Mouse (Mus musculus) CH12.LX (cell line): ENCODE data around the gene Oprd1. TPM values are rescaled to one million over a fixed set of nuclear protein-coding genes. Genes with fewer than 3 reads are reported as not detected.

Experiments used
- DNase-seq: peaks from one replicate; pipeline ENCODE4 v3.0.0-alpha.2; 2013; ENCODE audit errors: extremely low read depth
- H3K27ac ChIP-seq: 2 replicates; pipeline ENCODE4 v1.5.1; 2012; ENCODE audit warnings: low read depth, mild to moderate bottlenecking, control low read depth, moderate library complexity; ENCODE audit not compliant: insufficient read depth
- H3K27me3 ChIP-seq: replicated peaks from 2 replicates; pipeline ENCODE3; 2012; ENCODE audit warnings: inconsistent platforms
- H3K36me3 ChIP-seq, 2 experiments: replicated peaks in 1 of 2; 2 replicates each; pipeline versions ENCODE3 to v1.6.1; 2012; ENCODE audit warnings: inconsistent platforms in 1 of 2, low read length in 1 of 2, mild to moderate bottlenecking in 1 of 2, mixed read lengths in 1 of 2, moderate library complexity in 1 of 2; ENCODE audit not compliant: control insufficient read depth in 1 of 2, insufficient read depth in 1 of 2
- H3K4me1 ChIP-seq, 2 experiments: 2 replicates each; pipeline ENCODE4 v1.6.1; 2012; ENCODE audit warnings: inconsistent platforms in 1 of 2, moderate library complexity in 1 of 2; ENCODE audit not compliant: insufficient read depth in 2 of 2, control insufficient read depth in 1 of 2
- H3K4me2 ChIP-seq: 2 replicates; pipeline ENCODE4 v1.6.1; 2012; ENCODE audit warnings: low read depth, mild to moderate bottlenecking, control low read depth; ENCODE audit not compliant: poor library complexity, insufficient read depth, severe bottlenecking
- H3K4me3 ChIP-seq, 3 experiments: fragments of 150-350 bp in 1 of 3; sonication (generic) in 1 of 3; replicated peaks in 1 of 3; 2 replicates each; pipeline versions ENCODE3 to v1.5.1; 2011 to 2012; ENCODE audit warnings: low read depth in 2 of 3, low read length in 2 of 3, mild to moderate bottlenecking in 2 of 3, moderate library complexity in 2 of 3, control low read depth in 1 of 3, improper control_type of control experiment in 1 of 3, inconsistent platforms in 1 of 3, mixed read lengths in 1 of 3; ENCODE audit not compliant: poor library complexity in 1 of 3
- H3K79me2 ChIP-seq: replicated peaks from 2 replicates; pipeline ENCODE4 v1.6.1; 2012; ENCODE audit warnings: mild to moderate bottlenecking, moderate library complexity; ENCODE audit not compliant: control insufficient read depth, poor library complexity, insufficient read depth, severe bottlenecking; ENCODE audit errors: extremely low read depth
- H3K9ac ChIP-seq: 2 replicates; pipeline ENCODE4 v1.6.1; 2012; ENCODE audit warnings: low read depth, mild to moderate bottlenecking, control low read depth, moderate library complexity; ENCODE audit not compliant: insufficient read depth
- H3K9me3 ChIP-seq: replicated peaks from 2 replicates; pipeline ENCODE3; 2012; ENCODE audit warnings: low read length, inconsistent platforms, mixed read lengths
- CHD1 ChIP-seq: IDR thresholded peaks from 2 replicates; pipeline ENCODE4 v1.6.1; 2012; ENCODE audit warnings: low read depth, low read length, improper control_type of control experiment, inconsistent platforms
- CHD2 ChIP-seq: IDR thresholded peaks from 2 replicates; pipeline ENCODE4 v1.6.1; 2011; ENCODE audit warnings: low read length, improper control_type of control experiment
- CTCF ChIP-seq, 2 experiments: IDR thresholded peaks in 1 of 2; conservative IDR thresholded peaks in 1 of 2; 2 replicates each; pipeline ENCODE4 v1.5.1; 2011 to 2012; ENCODE audit warnings: low read depth in 2 of 2, low read length in 2 of 2, improper control_type of control experiment in 1 of 2, inconsistent platforms in 1 of 2, mild to moderate bottlenecking in 1 of 2, moderate library complexity in 1 of 2
- ELF1 ChIP-seq: IDR thresholded peaks from 2 replicates; pipeline ENCODE4 v1.6.1; 2014; ENCODE audit warnings: low read depth, mild to moderate bottlenecking, inconsistent platforms, low read length, improper control_type of control experiment
- EP300 ChIP-seq: IDR thresholded peaks from 2 replicates; pipeline ENCODE4 v1.6.1; 2011; ENCODE audit warnings: low read length, improper control_type of control experiment
- HCFC1 ChIP-seq: IDR thresholded peaks from 2 replicates; pipeline ENCODE4 v1.6.1; 2012; ENCODE audit warnings: low read depth, mild to moderate bottlenecking, inconsistent platforms, low read length, improper control_type of control experiment
- JUN ChIP-seq: IDR thresholded peaks from 2 replicates; pipeline ENCODE4 v1.6.1; 2011; ENCODE audit warnings: low read depth, mild to moderate bottlenecking, low read length, improper control_type of control experiment, moderate library complexity; ENCODE audit not compliant: insufficient read depth
- JUND ChIP-seq: conservative IDR thresholded peaks from 2 replicates; pipeline ENCODE4 v1.6.1; 2011; ENCODE audit warnings: low read depth, low read length, improper control_type of control experiment
- MAFK ChIP-seq: IDR thresholded peaks from 2 replicates; pipeline ENCODE4 v1.6.1; 2011; ENCODE audit warnings: low read length, improper control_type of control experiment; ENCODE audit not compliant: insufficient replicate concordance
- MEF2A ChIP-seq: IDR thresholded peaks from 2 replicates; pipeline ENCODE4 v1.6.1; 2014; ENCODE audit warnings: low read depth, mild to moderate bottlenecking, inconsistent platforms, low read length, improper control_type of control experiment, borderline replicate concordance
- NELFE ChIP-seq: IDR thresholded peaks from 2 replicates; pipeline ENCODE4 v1.6.1; 2011; ENCODE audit warnings: low read depth, low read length, improper control_type of control experiment
- POLR2AphosphoS2 ChIP-seq: IDR thresholded peaks from 2 replicates; pipeline ENCODE4 v1.6.1; 2011; ENCODE audit warnings: low read depth, low read length, improper control_type of control experiment
- RAD21 ChIP-seq: IDR thresholded peaks from 2 replicates; pipeline ENCODE4 v1.6.1; 2011; ENCODE audit warnings: low read depth, mild to moderate bottlenecking, low read length, improper control_type of control experiment, moderate library complexity
- SIN3A ChIP-seq: IDR thresholded peaks from 2 replicates; pipeline ENCODE4 v1.6.1; 2012; ENCODE audit warnings: low read length, improper control_type of control experiment, inconsistent platforms
- SMC3 ChIP-seq: IDR thresholded peaks from 2 replicates; pipeline ENCODE4 v1.6.1; 2011; ENCODE audit warnings: low read depth, low read length, improper control_type of control experiment
- TCF12 ChIP-seq: IDR thresholded peaks from 2 replicates; pipeline ENCODE4 v1.6.1; 2014; ENCODE audit warnings: low read depth, mild to moderate bottlenecking, inconsistent platforms, low read length, improper control_type of control experiment
- UBTF ChIP-seq: IDR thresholded peaks from 2 replicates; pipeline ENCODE4 v1.6.1; 2012; ENCODE audit warnings: low read depth, mild to moderate bottlenecking, inconsistent platforms, low read length, improper control_type of control experiment, moderate library complexity
- USF2 ChIP-seq: conservative IDR thresholded peaks from 2 replicates; pipeline ENCODE4 v1.6.1; 2011; ENCODE audit warnings: low read depth, low read length, improper control_type of control experiment
- ZC3H11A ChIP-seq: IDR thresholded peaks from 2 replicates; pipeline ENCODE4 v1.6.1; 2012; ENCODE audit warnings: low read depth, mild to moderate bottlenecking, inconsistent platforms, low read length, improper control_type of control experiment
- ZMIZ1 ChIP-seq: IDR thresholded peaks from 2 replicates; pipeline ENCODE4 v1.6.1; 2012; ENCODE audit warnings: low read depth, mild to moderate bottlenecking, inconsistent platforms, low read length, improper control_type of control experiment
- dilution Hi-C: fragments of 300-500 bp; cut with MboI; formaldehyde crosslinking; loops from 2 replicates; pipeline ENCODE4 v1.14.3; 2020; ENCODE audit warnings: low sequenced_read_pairs; ENCODE audit not compliant: extremely low pct_unique_long_range_greater_than_20kb, extremely low pct_ligation_motif_present
- in situ Hi-C: fragments of 300-500 bp; cut with MboI; formaldehyde crosslinking; loops from 3 replicates; pipeline ENCODE4 v1.14.3; 2019; ENCODE audit warnings: low sequenced_read_pairs, low pct_ligation_motif_present, low pct_unique_long_range_greater_than_20kb, mixed read lengths
- polyA plus RNA-seq: library from polyadenylated mRNA; unstranded; fragments of >175 nt; gene quantifications from 2 replicates; pipeline ENCODE4 v1.2.1, GENCODE M21; 2012; ENCODE audit warnings: low read depth; ENCODE audit not compliant: insufficient read length
- total RNA-seq, 2 experiments: library from RNA; depleted of rRNA; stranded (reverse); fragments of 300-350 nt in 1 of 2; fragments of >200 nt in 1 of 2; gene quantifications; 2 replicates each; pipeline ENCODE4 v1.2.3; 2012 to 2014

Oprd1 gene
- total and polyA plus RNA-seq, 3 experiments: not detected

GRCm38 (mm10) chr4:132076480-132077405 is 67.5 kb downstream of the Oprd1 start:
- H3K9ac ChIP-seq: no peak overlapping the region
- H3K27ac ChIP-seq: no peak overlapping the region
- peaks cover 4 to 33% of the 10 kb centered on the region in 2 experiments for H3K4me1 ChIP-seq
- in situ Hi-C loops: loop anchor here (5.0 to 25.0 kb wide), 3 partner anchors 89 to 436 kb away; partner anchors contain the start of gene Sesn2
- no peak for DNase-seq
- H3K4me2 ChIP-seq: no peak overlapping the region
- no peaks in the 10 kb centered on the region for H3K79me2 ChIP-seq
- H3K4me3 ChIP-seq: no peak overlapping the region
- no peak for TF ChIP-seq JUN
- TF ChIP-seq HCFC1: no peak
- no peak for TF ChIP-seq EP300
- no peak for TF ChIP-seq SIN3A
- no peak for TF ChIP-seq JUND
- no peak for TF ChIP-seq UBTF
- TF ChIP-seq RAD21: no peak
- TF ChIP-seq SMC3: no peak
- TF ChIP-seq ZMIZ1: no peak
- TF ChIP-seq CTCF (conservative IDR thresholded peaks at IDR 0.05 in 1 of 2, IDR thresholded peaks at IDR 0.05 in 1 of 2; ENCODE audit: low read depth in 2 of 2, low read length in 2 of 2): no peak
- TF ChIP-seq CHD1: no peak
- H3K9me3 ChIP-seq: no peaks in the 10 kb centered on the region
- no peaks in the 10 kb centered on the region for H3K27me3 ChIP-seq
- H3K36me3 ChIP-seq: no peaks in the 10 kb centered on the region
- dilution Hi-C loops: no loop called here

GRCm38 (mm10) chr4:132075796-132076195 is 68.5 kb downstream of the Oprd1 start:
- peaks cover 4 to 33% of the 10 kb centered on the region in 2 experiments for H3K4me1 ChIP-seq
- no peak overlapping the region for H3K4me3 ChIP-seq
- H3K27ac ChIP-seq: no peak overlapping the region
- H3K9ac ChIP-seq: no peak overlapping the region
- no peaks in the 10 kb centered on the region for H3K79me2 ChIP-seq
- H3K9me3 ChIP-seq: no peaks in the 10 kb centered on the region
- H3K27me3 ChIP-seq: no peaks in the 10 kb centered on the region
- H3K36me3 ChIP-seq: peaks cover 0 to 2% of the 10 kb centered on the region in 2 experiments
- in situ Hi-C loops (loop anchor here (5.0 to 25.0 kb wide), 3 partner anchors 88 to 437 kb away; partner anchors contain the start of gene Sesn2), dilution Hi-C loops (no loop called here)
- DNase-seq: no peak
- TF ChIP-seq USF2 (no peak), ZMIZ1 (no peak), MEF2A (no peak), MAFK (no peak), CHD2 (no peak), NELFE (no peak), RAD21 (no peak), SIN3A (no peak), ZC3H11A (no peak), JUND (no peak), HCFC1 (no peak), TCF12 (no peak), POLR2AphosphoS2 (no peak), ELF1 (no peak)
- peak overlapping the region; percentile 75; the same call in 1 of the 2 replicates for H3K4me2 ChIP-seq
